8 mouse cellular contexts compared by ENCODE assay signal in the genomic region with DNA sequence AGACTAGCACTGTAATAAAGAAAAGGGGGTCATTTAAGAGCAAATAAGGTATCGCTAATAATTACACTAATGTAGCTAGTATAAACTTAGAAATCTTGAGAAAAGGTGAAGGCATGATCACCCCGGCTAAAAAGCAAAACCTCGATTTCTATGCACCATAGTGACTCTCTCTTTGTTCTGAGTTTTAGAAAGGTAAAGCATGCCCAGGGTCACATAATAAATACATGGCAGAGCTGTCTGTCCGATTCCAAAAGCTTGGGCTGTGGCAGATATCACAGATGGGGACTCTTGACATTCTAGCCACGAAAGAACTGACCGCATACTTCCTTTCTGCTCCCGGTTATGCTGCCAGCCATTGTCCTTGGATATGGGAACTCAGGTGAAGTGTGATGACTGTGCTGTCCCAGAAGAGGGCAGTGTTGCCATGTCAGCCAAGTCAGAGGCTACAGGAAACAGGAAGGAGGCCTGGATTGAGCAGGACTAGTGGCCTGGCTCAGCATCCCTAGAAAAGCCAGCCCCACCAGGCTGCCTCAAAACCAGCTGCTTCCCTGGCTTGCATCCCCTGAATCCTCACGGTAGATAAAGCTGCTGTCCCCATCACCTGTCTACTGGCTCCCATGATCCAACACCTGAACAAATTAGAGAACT.
DNase-seq lines count a peak whose midpoint lies in the region; ATAC-seq lines count a peak whose summit lies in the region.

No protein-coding gene starts in this region.

- H3K36me3 ChIP-seq in forebrain, embryonic 11.5 days (ENCODE audit: control insufficient read depth, insufficient read depth, low read length): no peaks in the 10 kb centered on the region

- no peaks in the 10 kb centered on the region for H3K4me1 ChIP-seq in forebrain, embryonic 11.5 days (replicated peaks; ENCODE audit: control insufficient read depth, insufficient read depth, low read length)

- no peak overlapping the region for H3K4me2 ChIP-seq in forebrain, embryonic 11.5 days (ENCODE audit: low read depth, low read length, severe bottlenecking)

- H3K4me3 ChIP-seq in forebrain, embryonic 11.5 days (ENCODE audit: low read depth, low read length): no peak overlapping the region

- peak; percentile 4 for DNase-seq in kidney, adult 18-20 months
- no peak for DNase-seq in kidney, adult 11 months
- DNase-seq in brain, embryonic 18.5 days (ENCODE audit: low read depth, low spot score): peak; percentile 36
- DNase-seq in forebrain, embryonic 11.5 days (ENCODE audit: low spot score): peak; percentile 80
- DNase-seq in kidney, postnatal 10 days: peak; percentile 21
- peak; percentile 0 for DNase-seq in lung, postnatal 36 days
- peak; percentile 39 for DNase-seq in right cerebral cortex, postnatal 25 days
- DNase-seq in gastrocnemius, adult 8-10 months (ENCODE audit: low spot score in 2 of 2): no peak

- ATAC-seq in forebrain, embryonic 11.5 days (replicated peaks; ENCODE audit: low FRiP score): peak; percentile 89

- WGBS in forebrain, embryonic 11.5 days: 39% methylated on average over 8 of the region's 8 CpGs

- H3K9ac ChIP-seq in forebrain, embryonic 11.5 days (ENCODE audit: low read length): no peak overlapping the region

- H3K9me3 ChIP-seq in forebrain, embryonic 11.5 days (ENCODE audit: control insufficient read depth, low read length): no peaks in the 10 kb centered on the region

- no peak overlapping the region for H3K27ac ChIP-seq in forebrain, embryonic 11.5 days (ENCODE audit: low read depth, low read length)

- no peaks in the 10 kb centered on the region for H3K27me3 ChIP-seq in forebrain, embryonic 11.5 days (ENCODE audit: control insufficient read depth, insufficient read depth, low read length)

Comparison
In these comparisons a context has a peak if more than half of its experiments do, and no peak if none do; other contexts are left out.
1. DNase-seq: peak in kidney, adult 18-20 months (single experiment), brain, embryonic 18.5 days (single experiment), forebrain, embryonic 11.5 days (single experiment), kidney, postnatal 10 days (single experiment), lung, postnatal 36 days (single experiment) and right cerebral cortex, postnatal 25 days (single experiment); none in kidney, adult 11 months (single experiment) and gastrocnemius, adult 8-10 months (0 of 2).